Mouse (Mus musculus) erythroblast, embryonic 14.5 days (primary cell): ENCODE data around the gene Pnkp.

Experiments
- GATA1 ChIP-seq: IDR thresholded peaks from 2 replicates; pipeline ENCODE4 v1.6.1; 2012; ENCODE audit warnings: low read length, inconsistent platforms, mixed read lengths
- TAL1 ChIP-seq: IDR thresholded peaks from 3 replicates; pipeline ENCODE4 v1.6.1; 2012; ENCODE audit warnings: low read length, inconsistent platforms, mixed read lengths

DNA sequence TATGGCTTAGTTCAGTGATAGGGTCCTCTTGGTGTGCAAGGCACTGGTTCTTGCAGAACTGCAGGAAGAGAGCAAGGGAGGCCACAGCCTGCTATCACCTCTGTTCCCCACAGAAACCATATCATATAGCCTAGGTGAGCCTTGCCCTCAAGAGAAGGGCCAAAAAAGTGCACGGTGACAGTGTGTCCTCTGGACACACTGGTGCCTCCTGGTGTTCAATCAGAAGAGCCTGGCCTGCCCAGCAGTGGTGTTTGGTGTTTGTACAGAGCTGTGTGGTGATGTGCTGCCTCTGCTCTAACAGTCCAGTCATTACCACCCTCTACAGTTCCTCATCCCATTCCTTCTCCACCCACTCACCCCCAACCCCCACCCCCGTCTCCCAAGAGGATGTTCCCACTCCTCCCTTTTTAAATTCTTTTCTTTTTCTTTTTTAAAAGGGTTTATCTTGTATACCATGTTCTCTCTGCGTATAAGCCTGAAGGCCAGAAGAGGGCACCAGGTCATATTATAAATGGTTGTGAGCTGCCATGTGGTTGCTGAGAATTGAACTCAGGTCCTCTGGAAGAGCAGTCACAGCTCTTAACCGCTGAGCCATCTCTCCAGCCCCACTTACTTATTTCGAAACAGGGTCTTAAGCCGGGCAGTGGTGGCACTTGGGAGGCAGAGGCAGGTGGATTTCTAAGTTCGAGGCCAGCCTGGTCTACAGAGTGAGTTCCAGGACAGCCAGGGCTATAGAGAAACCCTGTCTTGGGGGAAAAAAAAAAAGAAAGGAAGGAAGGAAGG lies 35.1 kb upstream of the Pnkp start:
- no peak for TF ChIP-seq TAL1
- no peak for TF ChIP-seq GATA1
